Comparison of ENCODE assay signal across 10 mouse cellular contexts in the genomic region with DNA sequence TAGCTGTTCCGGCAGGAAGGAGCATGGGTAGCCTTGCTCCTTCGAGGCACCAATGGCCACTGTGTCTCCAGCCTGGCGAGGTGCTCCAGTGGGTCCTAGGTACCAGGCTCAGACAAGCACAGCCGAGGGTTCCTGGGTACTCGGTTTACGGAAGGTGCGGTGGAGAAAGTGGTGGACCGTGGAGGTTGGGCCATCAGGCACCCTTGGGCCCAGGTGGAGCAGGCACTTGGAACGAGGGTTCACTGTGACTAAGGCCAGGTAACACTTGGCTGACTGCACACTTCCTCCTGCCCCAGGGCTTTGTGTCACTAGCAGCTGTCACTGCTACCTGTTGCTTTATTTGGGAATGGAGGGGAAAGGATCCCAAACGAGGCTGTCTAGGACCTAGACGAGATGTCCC. TPM values are rescaled to one million over a fixed set of nuclear protein-coding genes. Genes with fewer than 3 reads are reported as not detected.
DNase-seq lines count a peak whose midpoint lies in the region; ATAC-seq and TF ChIP-seq lines count a peak whose summit lies in the region.
"Had no signal": no experiment of that assay in that cellular context is flagged by ENCODE, and none has a peak within 500 bp of the region (broad histone marks: within the 10 kb centered on the region; RNA-seq: fewer than 3 reads in every experiment).

No protein-coding gene starts in this region.

- H3K9me3 ChIP-seq in liver, embryonic 16.5 days (replicated peaks; ENCODE audit: control insufficient read depth, low read length), result no peaks in the 10 kb centered on the region
- no peaks in the 10 kb centered on the region for H3K9me3 ChIP-seq in stomach, postnatal 0 days (ENCODE audit: control insufficient read depth, low read length)
- H3K9me3 ChIP-seq: neural tube, embryonic 15.5 days had no signal

- peak overlapping the region; percentile 65 for H3K27ac ChIP-seq in spleen, adult 2 months (ENCODE audit: insufficient read depth, low read length)
- peak overlapping the region; percentile 66 for H3K27ac ChIP-seq in liver, embryonic 16.5 days (ENCODE audit: low read length)
- peak overlapping the region; percentile 91 for H3K27ac ChIP-seq in stomach, postnatal 0 days (replicated peaks)
- H3K27ac ChIP-seq: neural tube, embryonic 15.5 days had no signal

- WGBS in spleen, adult 2 months, result 49% methylated on average over 11 of the region's 11 CpGs
- WGBS in liver, embryonic 16.5 days (ENCODE audit: insufficient replicate concordance), result 49% methylated on average over 11 of the region's 11 CpGs
- WGBS in stomach, postnatal 0 days, result 50% methylated on average over 11 of the region's 11 CpGs

- peak overlapping the region; percentile 39 for H3K4me2 ChIP-seq in liver, embryonic 16.5 days (ENCODE audit: low read depth, low read length)
- H3K4me2 ChIP-seq in stomach, postnatal 0 days (replicated peaks; ENCODE audit: low read depth), result peak overlapping the region; percentile 62
- H3K4me2 ChIP-seq: neural tube, embryonic 15.5 days had no signal

- no peak for TF ChIP-seq POLR2A in spleen, adult 2 months (IDR thresholded peaks at IDR 0.05; ENCODE audit: low read depth, low read length)

- H3K4me3 ChIP-seq in spleen, adult 2 months (ENCODE audit: extremely low read depth, insufficient read depth, insufficient read length), result peak overlapping the region; percentile 46; the same call in 1 of the 2 replicates
- H3K4me3 ChIP-seq in liver, embryonic 16.5 days (ENCODE audit: low read depth, low read length), result peak overlapping the region; percentile 58
- H3K4me3 ChIP-seq in stomach, postnatal 0 days (ENCODE audit: low read depth, low read length), result peak overlapping the region; percentile 36
- H3K4me3 ChIP-seq: neural tube, embryonic 15.5 days had no signal

- no peak for TF ChIP-seq CTCF in spleen, adult 2 months (IDR thresholded peaks at IDR 0.05; ENCODE audit: extremely low read depth, insufficient read depth, insufficient read length, insufficient replicate concordance)
- no peak for TF ChIP-seq CTCF in stomach, postnatal 0 days (IDR thresholded peaks at IDR 0.05; ENCODE audit: low read depth)

- no peak for ATAC-seq in liver, embryonic 16.5 days (ENCODE audit: low read depth)
- ATAC-seq in stomach, postnatal 0 days (ENCODE audit: low FRiP score, low TSS enrichment), result peak; percentile 36

- no peaks in the 10 kb centered on the region for H3K27me3 ChIP-seq in spleen, adult 2 months (ENCODE audit: control insufficient read depth, insufficient read depth, low read length)
- H3K27me3 ChIP-seq in liver, embryonic 16.5 days (ENCODE audit: control insufficient read depth, insufficient read depth, low read depth, low read length), result no peaks in the 10 kb centered on the region
- H3K27me3 ChIP-seq in stomach, postnatal 0 days (ENCODE audit: control insufficient read depth, insufficient read depth, low read length), result no peaks in the 10 kb centered on the region
- H3K27me3 ChIP-seq: neural tube, embryonic 15.5 days had no signal

- peak; percentile 43 to 77 for DNase-seq in adrenal gland, adult (ENCODE audit: inconsistent age in 2 of 2, low spot score in 1 of 2)
- DNase-seq in adrenal gland, adult 8-10 months, result no peak
- no peak for DNase-seq in spleen, adult 2 months (ENCODE audit: low read depth in 1 of 2, low spot score in 2 of 2)
- DNase-seq in spleen, postnatal 4 days (ENCODE audit: low spot score in 2 of 2), result no peak
- DNase-seq in stomach, postnatal 0 days (ENCODE audit: low spot score), result peak; percentile 55
- DNase-seq in T-cell, adult 2 months (ENCODE audit: low spot score), result no peak
- DNase-seq in ovary, adult 18-20 months (ENCODE audit: low spot score), result no peak
- DNase-seq: thymus, postnatal 25 days had no signal

- peaks cover 23% of the 10 kb centered on the region for H3K4me1 ChIP-seq in spleen, adult 2 months (ENCODE audit: control insufficient read depth, insufficient read depth, insufficient read length)
- H3K4me1 ChIP-seq in liver, embryonic 16.5 days (ENCODE audit: control insufficient read depth, low read depth, low read length), result peaks cover 11% of the 10 kb centered on the region
- peaks cover 9% of the 10 kb centered on the region; the same call in 1 of the 2 replicates for H3K4me1 ChIP-seq in stomach, postnatal 0 days (replicated peaks; ENCODE audit: control insufficient read depth, insufficient read depth)

- H3K9ac ChIP-seq in liver, embryonic 16.5 days (ENCODE audit: low read depth, low read length), result peak overlapping the region; percentile 49
- H3K9ac ChIP-seq in stomach, postnatal 0 days (ENCODE audit: low read length), result peak overlapping the region; percentile 63
- H3K9ac ChIP-seq: neural tube, embryonic 15.5 days had no signal

- TF ChIP-seq EP300 in stomach, postnatal 0 days (optimal IDR thresholded peaks at IDR 0.05), result no peak

- H3K36me3 ChIP-seq in spleen, adult 2 months (ENCODE audit: control insufficient read depth, insufficient read depth, low read length), result no peaks in the 10 kb centered on the region; the same call in 1 of the 2 replicates
- H3K36me3 ChIP-seq in liver, embryonic 16.5 days (ENCODE audit: control insufficient read depth, insufficient read depth), result no peaks in the 10 kb centered on the region
- H3K36me3 ChIP-seq in stomach, postnatal 0 days (ENCODE audit: control insufficient read depth, insufficient read depth, low read length), result no peaks in the 10 kb centered on the region
- H3K36me3 ChIP-seq: neural tube, embryonic 15.5 days had no signal

RNA-seq across cellular contexts. Expression of a gene that starts 3.6 kb away (rescaled TPM):
- 100 to 1,000 TPM in 3 of 4 experiments, 10 to 100 TPM in 1; 77.7 to 149 (median 123) TPM for total RNA-seq in adrenal gland, adult 8-10 months (2022)
- polyA plus RNA-seq in spleen, adult 2 months (2012; rRNA removed), result 15.6 and 20.7 TPM in 2 replicates
- 47.3 and 57.9 TPM in 2 replicates for polyA plus RNA-seq in liver, embryonic 16.5 days (2015; fragmentation: Nextera tagmentation; extraction: Ambion mirVana)
- polyA plus RNA-seq in stomach, postnatal 0 days (2015; fragmentation: Nextera tagmentation; extraction: Ambion mirVana), result 11.4 and 14.5 TPM in 2 replicates

RNA-seq across cellular contexts. Expression of a gene that starts 9.0 kb away (rescaled TPM):
- total RNA-seq in adrenal gland, adult 8-10 months (2022), result 10 to 100 TPM in 3 of 4 experiments, 1 to 10 TPM in 1; 9.9 to 13.7 (median 11.9) TPM
- 0.23 and 0.27 TPM in 2 replicates for polyA plus RNA-seq in spleen, adult 2 months (2012; rRNA removed)
- 0.04 TPM in 1 of 2 replicates, not detected in the other for polyA plus RNA-seq in liver, embryonic 16.5 days (2015; fragmentation: Nextera tagmentation; extraction: Ambion mirVana)
- 1.5 and 1.6 TPM in 2 replicates for polyA plus RNA-seq in stomach, postnatal 0 days (2015; fragmentation: Nextera tagmentation; extraction: Ambion mirVana)

RNA-seq across cellular contexts. Expression of a gene that starts 42.8 kb away (rescaled TPM):
- 10 to 100 TPM; 46.6 to 60.5 (median 54.6) TPM for total RNA-seq in adrenal gland, adult 8-10 months (2022)
- 17.8 and 23.6 TPM in 2 replicates for polyA plus RNA-seq in spleen, adult 2 months (2012; rRNA removed)
- polyA plus RNA-seq in liver, embryonic 16.5 days (2015; fragmentation: Nextera tagmentation; extraction: Ambion mirVana), result 10.0 and 12.1 TPM in 2 replicates
- polyA plus RNA-seq in stomach, postnatal 0 days (2015; fragmentation: Nextera tagmentation; extraction: Ambion mirVana), result 22.0 and 24.0 TPM in 2 replicates

Comparison
In these comparisons a context has a peak if more than half of its experiments do, and no peak if none do; other contexts are left out.
1. DNase-seq: peak in adrenal gland, adult (2 of 2) and stomach, postnatal 0 days (single experiment); none in adrenal gland, adult 8-10 months (single experiment), spleen, adult 2 months (0 of 2), spleen, postnatal 4 days (0 of 2), T-cell, adult 2 months (single experiment) and ovary, adult 18-20 months (single experiment).
2. Peak in every context shown above with its lines, with median percentiles within 50 percentile points of each other: H3K27ac ChIP-seq and H3K4me3 ChIP-seq.